Mouse (Mus musculus): Measurements from ENCODE around the gene Gadd45b. TPM values are rescaled to one million over a fixed set of nuclear protein-coding genes. Genes with fewer than 3 reads are reported as not detected.

The Gadd45b gene
- total RNA-seq (2022): 10 to 100 TPM; 17.4 to 22.9 (median 20.2) TPM

DNA sequence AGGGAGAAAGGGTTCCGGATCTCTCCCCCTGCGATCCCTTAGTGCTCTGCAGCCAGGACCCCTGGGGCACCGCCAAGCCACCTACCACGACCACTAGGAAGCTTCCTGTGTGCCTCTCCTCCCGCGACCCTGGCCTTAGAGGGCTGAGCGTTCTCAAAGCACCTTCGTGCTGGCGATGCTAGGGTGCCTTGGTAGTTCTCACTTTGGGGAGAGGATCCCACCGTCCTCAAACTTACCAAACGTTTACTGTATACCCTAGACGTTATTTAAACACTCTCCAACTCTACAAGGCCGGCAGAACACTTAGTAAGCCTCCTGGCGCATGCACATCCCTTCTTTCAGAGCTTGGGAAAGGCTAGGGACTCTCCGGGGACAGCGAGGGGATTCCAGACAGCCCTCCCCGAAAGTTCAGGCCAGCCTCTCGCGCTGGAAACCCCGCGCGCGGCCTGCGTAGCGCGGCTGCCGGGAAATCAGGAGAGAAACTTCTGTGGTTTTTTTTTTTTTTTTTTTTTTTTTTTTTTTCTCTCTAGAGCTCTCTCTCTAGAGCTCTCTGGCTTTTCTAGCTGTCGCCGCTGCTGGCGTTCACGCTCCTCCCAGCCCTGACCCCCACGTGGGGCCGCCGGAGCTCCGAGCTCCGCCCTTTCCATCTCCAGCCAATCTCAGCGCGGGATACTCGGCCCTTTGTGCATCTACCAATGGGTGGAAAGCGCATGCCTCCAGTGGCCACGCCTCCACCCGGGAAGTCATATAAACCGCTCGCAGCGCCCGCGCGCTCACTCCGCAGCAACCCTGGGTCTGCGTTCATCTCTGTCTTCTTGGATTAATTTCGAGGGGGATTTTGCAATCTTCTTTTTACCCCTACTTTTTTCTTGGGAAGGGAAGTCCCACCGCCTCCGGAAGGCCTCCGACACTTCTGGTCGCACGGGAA, at the start of gene Gadd45b:
Gene Gadd45b, plus strand, starts transcription at position 775 of the 928 bp plus-strand sequence.
- peak; percentile 98 for DNase-seq (ENCODE audit: low spot score in 2 of 2)

GRCm38 (mm10) chr10:80880131-80880641, 49.7 kb upstream of the Gadd45b start:
- DNase-seq (ENCODE audit: low spot score in 2 of 2): peak in 1 of 2 experiments; percentile 62

DNA sequence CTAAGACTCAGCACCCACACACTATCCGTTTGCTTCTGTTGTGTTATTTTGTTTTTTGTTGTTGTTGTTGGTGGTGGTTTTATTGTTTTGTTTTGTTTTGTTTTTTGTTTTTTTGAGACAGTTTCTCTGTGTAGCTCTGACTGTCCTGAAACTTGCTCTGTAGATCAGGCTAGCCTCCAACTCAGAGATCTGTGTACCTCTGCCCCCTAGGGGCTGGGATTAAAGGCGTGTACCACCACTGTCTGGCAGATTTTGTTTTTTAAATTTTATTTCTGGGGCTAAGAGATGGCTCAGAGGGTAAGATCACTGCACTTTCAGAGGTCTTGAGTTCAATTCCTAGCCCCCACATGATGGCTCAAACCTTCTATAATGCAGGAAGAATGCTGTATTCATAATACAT, 49.0 kb upstream of the Gadd45b start:
- DNase-seq (ENCODE audit: low spot score in 2 of 2): no peak

DNA sequence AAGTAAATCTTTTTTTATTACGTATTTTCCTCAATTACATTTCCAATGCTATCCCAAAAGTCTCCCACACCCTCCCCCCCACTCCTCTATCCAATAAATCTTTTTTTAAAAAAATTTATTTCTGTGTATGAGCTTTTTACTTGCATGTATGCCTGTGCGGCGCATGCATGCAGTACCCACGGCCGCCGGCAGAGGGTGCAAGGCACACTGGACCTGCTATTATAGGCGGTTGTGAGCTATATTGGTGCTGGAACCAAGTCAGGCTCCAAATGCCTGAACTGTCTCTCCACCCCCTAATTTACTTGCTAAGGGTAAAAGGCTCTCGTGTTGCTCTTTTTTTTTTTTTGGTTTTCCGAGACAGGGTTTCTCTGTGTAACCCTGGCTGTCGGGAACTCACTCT, 48.6 kb upstream of the Gadd45b start:
- DNase-seq (ENCODE audit: low spot score in 2 of 2): peak in 1 of 2 experiments; percentile 64

- DNase-seq (ENCODE audit: low spot score in 2 of 2): no peak
Observed at GRCm38 (mm10) chr10:80887181-80887580, 42.7 kb upstream of the Gadd45b start.

- no peak for DNase-seq (ENCODE audit: low spot score in 2 of 2)
Observed at GRCm38 (mm10) chr10:80895100-80895499, 34.8 kb upstream of the Gadd45b start.

GRCm38 (mm10) chr10:80895697-80896096, 34.2 kb upstream of the Gadd45b start:
- no peak for DNase-seq (ENCODE audit: low spot score in 2 of 2)

GRCm38 (mm10) chr10:80896581-80897485, 33.0 kb upstream of the Gadd45b start:
- no peak for DNase-seq (ENCODE audit: low spot score in 2 of 2)

GRCm38 (mm10) chr10:80897861-80898510, 31.9 kb upstream of the Gadd45b start:
- peak; percentile 68 to 70 for DNase-seq (ENCODE audit: low spot score in 2 of 2)

- DNase-seq (ENCODE audit: low spot score in 2 of 2): no peak
Observed at GRCm38 (mm10) chr10:80899074-80899473, 30.8 kb upstream of the Gadd45b start.

- DNase-seq (ENCODE audit: low spot score in 2 of 2): no peak
Observed at GRCm38 (mm10) chr10:80899591-80900317, 30.1 kb upstream of the Gadd45b start.

GRCm38 (mm10) chr10:80900318-80901247, 29.3 kb upstream of the Gadd45b start, which contains the start of gene Timm13:
Gene Timm13 (minus strand): TSS chr10:80900969.
- peak; percentile 99 to 100 for DNase-seq (ENCODE audit: low spot score in 2 of 2)

DNA sequence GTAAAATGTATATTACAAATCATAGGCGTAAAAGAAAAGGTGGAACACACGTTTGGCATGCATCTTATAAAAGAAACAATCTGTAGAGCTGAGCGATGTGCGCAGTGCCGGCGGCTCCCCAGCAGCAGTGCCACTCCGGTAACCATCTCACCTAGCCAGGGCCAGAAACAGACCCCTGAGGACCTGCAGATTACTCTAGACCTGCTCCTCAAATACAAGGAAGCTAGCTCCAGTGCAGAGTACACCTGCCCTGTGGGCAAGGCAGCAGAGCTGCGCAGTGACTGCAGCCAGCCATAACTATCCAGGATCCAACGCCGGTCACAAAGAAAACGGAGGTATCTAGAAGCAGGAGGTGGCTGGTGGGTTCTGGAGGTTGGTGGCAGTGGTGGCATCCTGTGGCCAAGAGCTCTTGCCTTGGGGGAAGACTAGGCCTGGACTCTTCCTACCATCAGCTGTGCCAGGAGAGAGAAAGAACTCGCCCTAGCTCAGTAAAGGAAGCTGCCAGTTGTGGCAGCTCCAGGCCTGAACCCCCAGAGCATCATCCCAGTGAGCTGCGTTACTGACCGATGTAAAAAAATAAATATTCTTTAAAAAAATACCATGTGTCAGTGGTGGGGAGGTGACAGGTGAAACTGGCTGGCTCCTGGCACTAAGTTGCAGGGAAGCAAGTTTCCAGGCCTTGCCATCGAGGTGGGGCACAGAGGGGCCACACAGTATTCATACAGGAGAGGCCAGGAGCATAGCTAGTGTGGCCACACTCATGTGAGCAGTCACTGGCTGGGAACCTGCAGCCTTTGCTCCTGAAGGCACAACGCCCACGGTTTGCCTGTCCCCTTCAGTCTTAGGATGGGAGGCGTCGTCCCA, 28.2 kb upstream of the Gadd45b start:
- DNase-seq (ENCODE audit: low spot score in 2 of 2): no peak

DNA sequence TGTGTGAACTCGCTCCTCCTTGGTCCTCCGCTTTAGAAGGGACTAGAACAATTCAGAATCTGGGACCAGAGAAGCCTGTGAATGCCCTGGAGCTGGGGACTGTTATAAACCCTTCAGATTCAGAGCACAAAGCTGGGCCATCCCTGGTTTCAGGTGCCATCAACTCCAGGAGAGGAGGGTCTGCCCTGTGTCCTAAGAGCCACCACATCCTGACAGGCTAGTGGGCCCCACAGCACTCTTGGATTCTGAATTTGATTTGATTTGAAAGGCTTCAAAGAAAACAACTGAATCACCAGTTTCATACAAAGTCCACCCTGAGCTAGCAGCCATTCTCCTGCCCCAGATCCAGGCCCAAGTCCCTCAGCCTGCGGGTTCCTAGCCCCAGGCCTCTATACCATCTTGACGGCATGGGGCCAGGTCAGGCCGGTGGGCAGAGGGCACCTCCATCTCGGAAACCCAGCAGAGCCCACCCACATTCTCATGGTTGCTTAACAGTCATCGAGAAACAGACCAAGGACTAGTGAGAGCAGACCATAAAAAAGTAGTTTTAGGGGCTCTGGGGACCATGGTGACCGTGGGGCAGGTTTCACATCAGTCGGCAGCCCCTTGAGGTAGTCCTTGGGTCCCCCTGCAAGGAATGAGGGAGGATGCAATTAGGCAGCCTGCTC, 27.5 kb upstream of the Gadd45b start:
- no peak for DNase-seq (ENCODE audit: low spot score in 2 of 2)

- DNase-seq (ENCODE audit: low spot score in 2 of 2): no peak
Observed at GRCm38 (mm10) chr10:80903282-80903681, 26.6 kb upstream of the Gadd45b start.

- no peak for DNase-seq (ENCODE audit: low spot score in 2 of 2)
Observed at GRCm38 (mm10) chr10:80904004-80904693, 25.7 kb upstream of the Gadd45b start.

DNA sequence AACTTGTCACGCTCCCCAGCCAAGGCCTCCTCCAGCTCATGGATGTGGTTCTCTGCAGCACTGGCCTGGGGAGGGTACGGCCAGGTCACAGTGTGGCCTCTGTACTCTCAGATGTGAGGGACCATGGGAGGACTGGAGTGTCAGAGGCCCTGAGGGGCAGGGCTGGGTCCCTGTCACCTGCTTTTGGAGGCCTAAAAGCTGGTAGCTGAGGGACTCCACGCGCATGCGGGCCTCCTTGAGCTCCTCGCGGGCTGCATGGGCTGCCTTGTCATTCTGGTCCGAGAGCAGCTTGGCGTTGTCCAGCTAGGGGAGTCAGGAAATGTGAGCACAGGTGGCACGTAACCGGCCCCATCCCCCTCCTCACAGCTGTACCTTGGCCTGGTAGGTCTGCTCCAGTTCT, 25.2 kb upstream of the Gadd45b start:
- DNase-seq (ENCODE audit: low spot score in 2 of 2): no peak
